Mouse (Mus musculus) myocyte (in vitro differentiated cells): ENCODE measurements around the gene Disc1. TPM values are rescaled to one million over a fixed set of nuclear protein-coding genes. Genes with fewer than 3 reads are reported as not detected.

Source experiments
- H3K27me3 ChIP-seq: one replicate; pipeline ENCODE4 v1.6.1; 2011; ENCODE audit not compliant: control insufficient read depth, insufficient read depth, insufficient read length
- H3K36me3 ChIP-seq: one replicate; pipeline ENCODE4 v1.6.1; 2011; ENCODE audit not compliant: control insufficient read depth, insufficient read depth
- H3K4me2 ChIP-seq: one replicate; pipeline ENCODE4 v1.6.1; 2011; ENCODE audit warnings: low read depth, control low read depth
- H3K4me3 ChIP-seq: one replicate; pipeline ENCODE4 v1.5.1; 2011; ENCODE audit warnings: mild to moderate bottlenecking, control low read depth, moderate library complexity
- H3K79me2 ChIP-seq: one replicate; pipeline ENCODE4 v1.6.1; 2011; ENCODE audit not compliant: control insufficient read depth, insufficient read depth
- H3ac ChIP-seq: one replicate; pipeline ENCODE4 v1.6.1; 2011; ENCODE audit not compliant: control insufficient read depth, insufficient read length
- CEBPB ChIP-seq: IDR thresholded peaks from 2 replicates; pipeline ENCODE4 v1.6.1; 2011; ENCODE audit warnings: mild to moderate bottlenecking, moderate library complexity; ENCODE audit not compliant: poor library complexity, insufficient read depth, severe bottlenecking
- E2F4 ChIP-seq: IDR thresholded peaks from one replicate; pipeline ENCODE4 v1.6.1; 2011; ENCODE audit warnings: mild to moderate bottlenecking, control low read depth, moderate library complexity; ENCODE audit not compliant: insufficient read depth
- MAX ChIP-seq: IDR thresholded peaks from one replicate; pipeline ENCODE4 v1.6.1; 2011; ENCODE audit warnings: low read depth, mild to moderate bottlenecking, control low read depth
- MYOD1 ChIP-seq, 3 experiments: IDR thresholded peaks; one replicate each; pipeline ENCODE4 v1.6.1; 2011; ENCODE audit warnings: control low read depth in 2 of 3, low read depth in 2 of 3, mild to moderate bottlenecking in 2 of 3, moderate library complexity in 1 of 3; ENCODE audit not compliant: insufficient read length in 2 of 3, control insufficient read depth in 1 of 3
- MYOG ChIP-seq, 3 experiments: IDR thresholded peaks; one replicate each; pipeline ENCODE4 v1.6.1; 2011; ENCODE audit warnings: control low read depth in 2 of 3, low read depth in 2 of 3, mild to moderate bottlenecking in 2 of 3; ENCODE audit not compliant: insufficient read length in 2 of 3, control insufficient read depth in 1 of 3, insufficient read depth in 1 of 3
- POLR2A ChIP-seq: IDR thresholded peaks from one replicate; pipeline ENCODE4 v1.6.1; 2011; ENCODE audit warnings: low read depth, mild to moderate bottlenecking, control low read depth, moderate library complexity; ENCODE audit not compliant: insufficient read length
- POLR2AphosphoS2 ChIP-seq: IDR thresholded peaks from one replicate; pipeline ENCODE4 v1.6.1; 2011; ENCODE audit warnings: low read depth, control low read depth; ENCODE audit not compliant: insufficient read length
- REST ChIP-seq: IDR thresholded peaks from one replicate; pipeline ENCODE4 v1.6.1; 2011; ENCODE audit warnings: mild to moderate bottlenecking, control low read depth, moderate library complexity; ENCODE audit not compliant: insufficient read depth, insufficient read length
- SRF ChIP-seq: IDR thresholded peaks from one replicate; pipeline ENCODE4 v1.6.1; 2011; ENCODE audit warnings: low read depth; ENCODE audit not compliant: control insufficient read depth, insufficient read length
- TCF12 ChIP-seq: IDR thresholded peaks from one replicate; pipeline ENCODE4 v1.6.1; 2011; ENCODE audit warnings: mild to moderate bottlenecking, control low read depth; ENCODE audit not compliant: poor library complexity, insufficient read depth, severe bottlenecking
- TCF3 ChIP-seq: IDR thresholded peaks from one replicate; pipeline ENCODE4 v1.6.1; 2011; ENCODE audit warnings: low read depth, control low read depth; ENCODE audit not compliant: insufficient read length
- USF1 ChIP-seq: IDR thresholded peaks from one replicate; pipeline ENCODE4 v1.6.1; 2011; ENCODE audit warnings: low read depth, mild to moderate bottlenecking, control low read depth, moderate library complexity
- polyA plus RNA-seq: library from polyadenylated mRNA; unstranded; fragments of >200 nt; fragmentation: generic; extraction: Trizol; gene quantifications from one replicate; pipeline ENCODE4 v1.2.1, GENCODE M21; 2012; ENCODE audit warnings: missing spikeins

Disc1 gene
- polyA plus RNA-seq, 1 experiment = 0.06 TPM

- Histone ChIP-seq H3K36me3 (no peaks in the 10 kb centered on the region), H3K4me3 (no peak overlapping the region), H3K79me2 (no peaks in the 10 kb centered on the region), H3K4me2 (no peak overlapping the region), H3K27me3 (no peaks in the 10 kb centered on the region), H3ac (no peak overlapping the region)
- no peak for TF ChIP-seq MYOG (IDR thresholded peaks at IDR 0.05; ENCODE audit: control insufficient read depth in 1 of 3, insufficient read depth in 1 of 3, insufficient read length in 2 of 3, low read depth in 2 of 3)
- TF ChIP-seq POLR2AphosphoS2 = no peak
- TF ChIP-seq SRF = no peak
- TF ChIP-seq E2F4 = no peak
- TF ChIP-seq CEBPB = no peak
- TF ChIP-seq POLR2A = no peak
- TF ChIP-seq MYOD1 (IDR thresholded peaks at IDR 0.05; ENCODE audit: control insufficient read depth in 1 of 3, insufficient read length in 2 of 3, low read depth in 2 of 3) = no peak
Observed at GRCm38 (mm10) chr8:125198420-125199196, 144.6 kb downstream of the Disc1 start.

GRCm38 (mm10) chr8:125199197-125199939 lies 145.4 kb downstream of the Disc1 start:
- Histone ChIP-seq H3K27me3 (no peaks in the 10 kb centered on the region), H3ac (no peak overlapping the region), H3K4me3 (no peak overlapping the region), H3K79me2 (no peaks in the 10 kb centered on the region), H3K4me2 (no peak overlapping the region), H3K36me3 (no peaks in the 10 kb centered on the region)
- no peak for TF ChIP-seq POLR2AphosphoS2
- TF ChIP-seq SRF = no peak
- no peak for TF ChIP-seq E2F4
- no peak for TF ChIP-seq TCF3
- no peak for TF ChIP-seq CEBPB
- TF ChIP-seq TCF12 = no peak
- TF ChIP-seq POLR2A = no peak
- TF ChIP-seq USF1 = no peak
- TF ChIP-seq MYOG (IDR thresholded peaks at IDR 0.05; ENCODE audit: control insufficient read depth in 1 of 3, insufficient read depth in 1 of 3, insufficient read length in 2 of 3, low read depth in 2 of 3) = no peak
- no peak for TF ChIP-seq MAX
- no peak for TF ChIP-seq MYOD1 (IDR thresholded peaks at IDR 0.05; ENCODE audit: control insufficient read depth in 1 of 3, insufficient read length in 2 of 3, low read depth in 2 of 3)
- TF ChIP-seq REST = no peak

DNA sequence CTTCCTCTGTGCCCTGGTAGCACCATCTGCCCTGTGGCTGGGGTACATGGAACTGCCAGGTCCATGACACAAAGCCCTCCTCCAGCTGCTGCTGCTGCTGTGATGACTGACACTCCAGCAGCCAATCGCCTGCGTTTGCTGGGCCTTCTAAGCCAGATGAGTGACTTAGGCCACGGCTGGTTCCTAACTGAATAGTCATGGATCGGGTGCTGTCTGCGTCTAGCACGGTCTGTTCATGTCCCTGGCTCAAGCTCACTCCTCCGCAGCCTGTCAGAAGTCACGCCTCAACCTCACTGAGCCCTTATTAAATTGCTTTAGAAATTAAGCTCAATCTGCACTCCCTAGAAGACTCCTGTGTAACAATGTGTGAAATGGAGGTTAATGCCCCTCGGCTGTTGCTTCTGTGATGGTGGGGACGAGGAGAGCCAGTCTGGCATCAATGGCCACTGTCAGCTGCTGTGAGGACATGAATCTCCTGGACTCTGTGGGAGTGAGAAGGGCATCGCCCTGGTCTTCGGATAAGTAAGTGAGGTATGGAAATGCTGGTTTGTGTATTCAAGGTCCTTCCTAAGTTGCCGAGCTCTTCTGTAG lies 146.4 kb downstream of the Disc1 start:
- H3K27me3 ChIP-seq = no peaks in the 10 kb centered on the region

GRCm38 (mm10) chr8:125201650-125202049 lies 147.7 kb downstream of the Disc1 start:
- Histone ChIP-seq H3K79me2 (no peaks in the 10 kb centered on the region), H3K27me3 (no peaks in the 10 kb centered on the region), H3ac (no peak overlapping the region), H3K36me3 (no peaks in the 10 kb centered on the region), H3K4me3 (no peak overlapping the region), H3K4me2 (no peak overlapping the region)
- TF ChIP-seq MAX (no peak), TCF12 (no peak), POLR2AphosphoS2 (no peak), MYOG (IDR thresholded peaks at IDR 0.05; ENCODE audit: control insufficient read depth in 1 of 3, insufficient read depth in 1 of 3, insufficient read length in 2 of 3, low read depth in 2 of 3) (no peak), CEBPB (no peak), MYOD1 (IDR thresholded peaks at IDR 0.05; ENCODE audit: control insufficient read depth in 1 of 3, insufficient read length in 2 of 3, low read depth in 2 of 3) (no peak), E2F4 (no peak), SRF (no peak)

More for the DNA sequence above, 146.4 kb downstream of the Disc1 start:
- Histone ChIP-seq H3K36me3 (no peaks in the 10 kb centered on the region), H3K4me2 (no peak overlapping the region), H3ac (no peak overlapping the region), H3K4me3 (no peak overlapping the region), H3K79me2 (no peaks in the 10 kb centered on the region)
- TF ChIP-seq USF1 (no peak), E2F4 (no peak), MAX (no peak), TCF3 (no peak), TCF12 (no peak)

GRCm38 (mm10) chr8:125203016-125203415 lies 149.0 kb downstream of the Disc1 start:
- Histone ChIP-seq H3K4me3 (no peak overlapping the region), H3K79me2 (no peaks in the 10 kb centered on the region), H3K27me3 (no peaks in the 10 kb centered on the region)

More at GRCm38 (mm10) chr8:125203016-125203415, 149.0 kb downstream of the Disc1 start:
- TF ChIP-seq MYOD1 (IDR thresholded peaks at IDR 0.05; ENCODE audit: control insufficient read depth in 1 of 3, insufficient read length in 2 of 3, low read depth in 2 of 3) = no peak
- TF ChIP-seq POLR2AphosphoS2 = no peak
- TF ChIP-seq TCF12 = no peak
- TF ChIP-seq CEBPB = no peak
- no peak for TF ChIP-seq REST
- TF ChIP-seq TCF3 = no peak
- no peak for TF ChIP-seq SRF
- no peak for TF ChIP-seq USF1
- no peak for TF ChIP-seq MAX
- TF ChIP-seq POLR2A = no peak
- TF ChIP-seq MYOG (IDR thresholded peaks at IDR 0.05; ENCODE audit: control insufficient read depth in 1 of 3, insufficient read depth in 1 of 3, insufficient read length in 2 of 3, low read depth in 2 of 3) = no peak
- Histone ChIP-seq H3K4me2 (no peak overlapping the region), H3ac (no peak overlapping the region), H3K36me3 (no peaks in the 10 kb centered on the region)
